Mouse (Mus musculus) MEL (cell line): ENCODE results near the gene Map3k20. TPM values are rescaled to one million over a fixed set of nuclear protein-coding genes. Genes with fewer than 3 reads are reported as not detected.

ENCODE experiments used
- DNase-seq: peaks from one replicate; pipeline ENCODE4 v3.0.0; 2011; ENCODE audit warnings: low read depth, low spot score
- H3K27ac ChIP-seq: 2 replicates; pipeline ENCODE4 v1.5.1; 2012; ENCODE audit warnings: low read depth, mild to moderate bottlenecking, control low read depth, low read length, moderate library complexity; ENCODE audit not compliant: control insufficient read depth
- H3K27me3 ChIP-seq, 2 experiments: fragments of 150-350 bp in 1 of 2; sonication (generic) in 1 of 2; 2 replicates each; pipeline ENCODE4 v1.6.1; 2012; ENCODE audit warnings: low read length in 2 of 2, mild to moderate bottlenecking in 2 of 2, improper control_type of control experiment in 1 of 2, moderate library complexity in 1 of 2; ENCODE audit not compliant: insufficient read depth in 2 of 2, control insufficient read depth in 1 of 2
- H3K36me3 ChIP-seq, 2 experiments: 2 replicates each; pipeline ENCODE4 v1.6.1; 2012 to 2014; ENCODE audit warnings: low read length in 2 of 2, improper control_type of control experiment in 1 of 2, inconsistent platforms in 1 of 2, mild to moderate bottlenecking in 1 of 2; ENCODE audit not compliant: insufficient read depth in 2 of 2, control insufficient read depth in 1 of 2
- H3K4me1 ChIP-seq, 2 experiments: fragments of 150-350 bp in 1 of 2; sonication (generic) in 1 of 2; 2 replicates each; pipeline ENCODE4 v1.6.1; 2012; ENCODE audit warnings: low read length in 2 of 2, improper control_type of control experiment in 1 of 2, mild to moderate bottlenecking in 1 of 2; ENCODE audit not compliant: insufficient read depth in 2 of 2, control insufficient read depth in 1 of 2
- H3K4me3 ChIP-seq, 2 experiments: fragments of 150-350 bp in 1 of 2; sonication (generic) in 1 of 2; 2 replicates each; pipeline ENCODE4 v1.5.1; 2012; ENCODE audit warnings: low read depth in 2 of 2, low read length in 2 of 2, mild to moderate bottlenecking in 2 of 2, moderate library complexity in 2 of 2, control low read depth in 1 of 2, improper control_type of control experiment in 1 of 2; ENCODE audit not compliant: control insufficient read depth in 1 of 2, insufficient read depth in 1 of 2
- H3K79me2 ChIP-seq: 2 replicates; pipeline ENCODE4 v1.6.1; 2012; ENCODE audit warnings: mild to moderate bottlenecking, low read length, moderate library complexity; ENCODE audit not compliant: control insufficient read depth, poor library complexity, insufficient read depth
- H3K9ac ChIP-seq: 2 replicates; pipeline ENCODE4 v1.6.1; 2012; ENCODE audit warnings: low read depth, mild to moderate bottlenecking, control low read depth, low read length, moderate library complexity; ENCODE audit not compliant: control insufficient read depth, poor library complexity, severe bottlenecking
- H3K9me3 ChIP-seq: fragments of 150-350 bp; sonication (generic); replicated peaks from 2 replicates; pipeline ENCODE4 v1.6.1; 2012; ENCODE audit warnings: mild to moderate bottlenecking, low read length, improper control_type of control experiment, moderate library complexity; ENCODE audit not compliant: insufficient read depth
- CHD1 ChIP-seq: IDR thresholded peaks from 2 replicates; pipeline ENCODE4 v1.6.1; 2012; ENCODE audit warnings: low read depth, mild to moderate bottlenecking, inconsistent platforms, low read length, improper control_type of control experiment
- CHD2 ChIP-seq: IDR thresholded peaks from 2 replicates; pipeline ENCODE4 v1.6.1; 2011; ENCODE audit warnings: low read length, improper control_type of control experiment
- E2F4 ChIP-seq: IDR thresholded peaks from 2 replicates; pipeline ENCODE4 v1.6.1; 2011; ENCODE audit warnings: low read depth, low read length, improper control_type of control experiment, borderline replicate concordance
- EP300 ChIP-seq, 2 experiments: IDR thresholded peaks; 2 replicates each; pipeline ENCODE4 v1.6.1; 2011; ENCODE audit warnings: improper control_type of control experiment in 2 of 2, low read length in 2 of 2, low read depth in 1 of 2, mild to moderate bottlenecking in 1 of 2
- GABPA ChIP-seq: IDR thresholded peaks from 2 replicates; pipeline ENCODE4 v1.6.1; 2012; ENCODE audit warnings: low read depth, mild to moderate bottlenecking, inconsistent platforms, low read length, improper control_type of control experiment, moderate library complexity
- GATA1 ChIP-seq: IDR thresholded peaks from 2 replicates; pipeline ENCODE4 v1.6.1; 2011; ENCODE audit warnings: low read depth, low read length, improper control_type of control experiment
- JUND ChIP-seq: IDR thresholded peaks from 2 replicates; pipeline ENCODE4 v1.6.1; 2011; ENCODE audit warnings: low read depth, mild to moderate bottlenecking, improper control_type of control experiment, low read length
- KAT2A ChIP-seq: conservative IDR thresholded peaks from 2 replicates; pipeline ENCODE4 v1.6.1; 2012; ENCODE audit warnings: low read depth, low read length, improper control_type of control experiment, inconsistent platforms
- MAFK ChIP-seq: IDR thresholded peaks from 2 replicates; pipeline ENCODE4 v1.6.1; 2011; ENCODE audit warnings: low read depth, mild to moderate bottlenecking, low read length, improper control_type of control experiment, borderline replicate concordance
- MYB ChIP-seq: IDR thresholded peaks from 2 replicates; pipeline ENCODE4 v1.6.1; 2011; ENCODE audit warnings: mild to moderate bottlenecking, low read depth, low read length, improper control_type of control experiment
- MYC ChIP-seq: IDR thresholded peaks from 2 replicates; pipeline ENCODE4 v1.6.1; 2011; ENCODE audit warnings: low read depth, mild to moderate bottlenecking, low read length, improper control_type of control experiment, moderate library complexity
- NELFE ChIP-seq: IDR thresholded peaks from 2 replicates; pipeline ENCODE4 v1.6.1; 2011; ENCODE audit warnings: low read depth, low read length, improper control_type of control experiment
- NRF1 ChIP-seq: IDR thresholded peaks from 2 replicates; pipeline ENCODE4 v1.6.1; 2014; ENCODE audit warnings: low read depth, mild to moderate bottlenecking, inconsistent platforms, low read length, improper control_type of control experiment, moderate library complexity; ENCODE audit not compliant: poor library complexity, insufficient read depth, severe bottlenecking
- POLR2AphosphoS5 ChIP-seq: IDR thresholded peaks from 2 replicates; pipeline ENCODE4 v1.6.1; 2012; ENCODE audit warnings: low read depth, borderline replicate concordance, mild to moderate bottlenecking, inconsistent platforms, low read length, moderate library complexity, mixed read lengths
- RAD21 ChIP-seq: IDR thresholded peaks from 2 replicates; pipeline ENCODE4 v1.6.1; 2011; ENCODE audit warnings: mild to moderate bottlenecking, low read depth, low read length, improper control_type of control experiment
- RCOR1 ChIP-seq: IDR thresholded peaks from 2 replicates; pipeline ENCODE4 v1.6.1; 2012; ENCODE audit warnings: low read depth, mild to moderate bottlenecking, inconsistent platforms, low read length, improper control_type of control experiment
- SIN3A ChIP-seq: IDR thresholded peaks from 2 replicates; pipeline ENCODE4 v1.6.1; 2012; ENCODE audit warnings: low read length, improper control_type of control experiment, inconsistent platforms
- TAL1 ChIP-seq: IDR thresholded peaks from 2 replicates; pipeline ENCODE4 v1.6.1; 2012; ENCODE audit warnings: mild to moderate bottlenecking, inconsistent platforms, low read length, moderate library complexity, mixed read lengths
- TCF12 ChIP-seq: IDR thresholded peaks from 2 replicates; pipeline ENCODE4 v1.6.1; 2014; ENCODE audit warnings: low read depth, mild to moderate bottlenecking, inconsistent platforms, low read length, improper control_type of control experiment, moderate library complexity
- UBTF ChIP-seq: IDR thresholded peaks from 2 replicates; pipeline ENCODE4 v1.6.1; 2012; ENCODE audit warnings: low read depth, mild to moderate bottlenecking, inconsistent platforms, low read length, improper control_type of control experiment, moderate library complexity, borderline replicate concordance; ENCODE audit not compliant: insufficient read depth
- USF1 ChIP-seq: IDR thresholded peaks from 2 replicates; pipeline ENCODE4 v1.6.1; 2014; ENCODE audit warnings: low read depth, mild to moderate bottlenecking, inconsistent platforms, low read length, improper control_type of control experiment, moderate library complexity
- ZMIZ1 ChIP-seq: IDR thresholded peaks from 2 replicates; pipeline ENCODE4 v1.6.1; 2012; ENCODE audit warnings: low read depth, mild to moderate bottlenecking, inconsistent platforms, low read length, improper control_type of control experiment, moderate library complexity
- polyA plus RNA-seq, 2 experiments: library from polyadenylated mRNA; stranded (reverse) in 1 of 2; unstranded in 1 of 2; fragments of >175 nt in 1 of 2; fragments of >200 nt in 1 of 2; gene quantifications; 2 replicates each; pipeline versions ENCODE4 v1.2.1 to v1.2.4; 2012; ENCODE audit warnings: low replicate concordance in 2 of 2, low read depth in 1 of 2; ENCODE audit not compliant: insufficient read length in 2 of 2, insufficient read depth in 1 of 2, missing spikeins in 1 of 2
- total RNA-seq: library from RNA; depleted of rRNA; stranded (reverse); fragments of 300-350 nt; gene quantifications from 2 replicates; pipeline ENCODE4 v1.2.3, GENCODE M21; 2012

The Map3k20 gene
- total and polyA plus RNA-seq, 3 experiments: 7.4 to 9.6 TPM; not detected in 1

DNA sequence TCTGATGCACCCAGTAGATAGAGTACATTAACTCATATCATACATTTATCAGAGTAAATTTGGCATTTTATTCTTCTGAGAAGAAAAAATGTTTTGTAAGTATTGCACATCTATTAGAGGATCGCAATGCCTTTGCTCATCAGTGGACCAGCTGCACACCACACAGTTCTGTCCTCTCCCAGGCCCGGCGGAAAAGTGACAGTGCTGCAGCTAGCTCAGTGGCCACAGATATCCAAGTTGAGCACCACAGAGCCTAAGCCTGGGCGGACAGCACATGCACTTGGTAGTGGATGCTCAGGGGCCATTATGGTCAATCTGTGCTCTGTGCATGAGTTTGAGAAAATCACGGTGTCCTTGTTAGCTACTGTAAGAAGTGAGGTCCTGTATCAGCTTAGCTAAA is 82.4 kb downstream of the Map3k20 start:
- no peaks in the 10 kb centered on the region for H3K79me2 ChIP-seq
- no peaks in the 10 kb centered on the region for H3K4me1 ChIP-seq
- H3K36me3 ChIP-seq: no peaks in the 10 kb centered on the region
- no peak overlapping the region for H3K4me3 ChIP-seq
- no peaks in the 10 kb centered on the region for H3K27me3 ChIP-seq
- H3K9me3 ChIP-seq: no peaks in the 10 kb centered on the region
- H3K9ac ChIP-seq: no peak overlapping the region
- TF ChIP-seq MYB (no peak), EP300 (IDR thresholded peaks at IDR 0.05; ENCODE audit: low read depth in 1 of 2, low read length in 2 of 2) (no peak), TAL1 (no peak), NRF1 (no peak), JUND (no peak), NELFE (no peak), SIN3A (no peak), MYC (no peak), USF1 (no peak), UBTF (no peak), GATA1 (no peak), RCOR1 (no peak), RAD21 (no peak), ZMIZ1 (no peak), GABPA (no peak), MAFK (no peak), KAT2A (no peak)
- DNase-seq: no peak
- H3K27ac ChIP-seq: no peak overlapping the region

DNA sequence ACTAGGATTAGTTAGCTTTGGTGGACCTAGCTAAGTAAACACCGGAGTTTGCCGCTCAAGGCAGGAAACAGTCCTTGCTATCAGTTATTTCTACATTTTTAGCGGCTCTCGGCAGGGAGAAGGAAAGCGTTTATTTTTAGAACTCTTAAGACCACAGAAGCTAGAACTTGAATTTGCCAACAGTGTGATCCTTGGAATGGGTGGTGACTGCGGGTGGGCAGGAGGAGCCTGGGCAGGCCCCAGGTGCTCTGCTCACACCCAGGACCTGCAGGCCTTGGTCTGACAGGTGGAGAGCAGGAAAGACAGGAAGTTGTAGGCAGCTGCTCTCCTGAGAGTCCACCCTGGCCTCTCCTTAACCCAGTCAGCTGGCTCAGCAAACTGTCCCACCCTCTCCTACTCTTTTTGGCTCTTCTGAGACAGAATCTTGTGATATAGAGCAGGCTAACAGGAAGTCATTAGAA is 83.7 kb downstream of the Map3k20 start:
- Histone ChIP-seq H3K9me3 (no peaks in the 10 kb centered on the region), H3K79me2 (no peaks in the 10 kb centered on the region), H3K9ac (no peak overlapping the region), H3K4me3 (no peak overlapping the region), H3K4me1 (no peaks in the 10 kb centered on the region), H3K27ac (no peak overlapping the region), H3K36me3 (no peaks in the 10 kb centered on the region), H3K27me3 (no peaks in the 10 kb centered on the region)
- TF ChIP-seq GATA1: no peak
- TF ChIP-seq CHD1: no peak
- no peak for TF ChIP-seq NELFE
- TF ChIP-seq CHD2: no peak
- TF ChIP-seq E2F4: no peak
- no peak for TF ChIP-seq ZMIZ1
- TF ChIP-seq POLR2AphosphoS5: no peak
- TF ChIP-seq USF1: no peak
- no peak for TF ChIP-seq MAFK
- TF ChIP-seq RCOR1: no peak
- TF ChIP-seq TCF12: no peak
- no peak for DNase-seq
